Mouse (Mus musculus): ENCODE data around the gene 4930522H14Rik.

The 4930522H14Rik gene

GRCm38 (mm10) chr4:109531111-109531510 is at the start of gene 4930522H14Rik:
4930522H14Rik (minus strand) TSS chr4:109531297.
- no peak for DNase-seq

- DNase-seq: no peak
Observed at GRCm38 (mm10) chr4:109578356-109578755, 47.3 kb upstream of the 4930522H14Rik start.

- no peak for DNase-seq
Observed at GRCm38 (mm10) chr4:109576933-109577332, 45.8 kb upstream of the 4930522H14Rik start.

- no peak for DNase-seq
Observed at GRCm38 (mm10) chr4:109574845-109575244, 43.7 kb upstream of the 4930522H14Rik start.

- no peak for DNase-seq
Observed at GRCm38 (mm10) chr4:109574331-109574730, 43.2 kb upstream of the 4930522H14Rik start.

GRCm38 (mm10) chr4:109572632-109573031 is 41.5 kb upstream of the 4930522H14Rik start:
- no peak for DNase-seq

GRCm38 (mm10) chr4:109569421-109569820 is 38.3 kb upstream of the 4930522H14Rik start:
- DNase-seq: no peak

- DNase-seq: no peak
Observed at GRCm38 (mm10) chr4:109568959-109569358, 37.9 kb upstream of the 4930522H14Rik start.

GRCm38 (mm10) chr4:109564711-109565110 is 33.6 kb upstream of the 4930522H14Rik start:
- no peak for DNase-seq

GRCm38 (mm10) chr4:109550338-109551150 is 19.4 kb upstream of the 4930522H14Rik start:
- peak; percentile 15 for DNase-seq

- DNase-seq: no peak
Observed at GRCm38 (mm10) chr4:109547306-109547705, 16.2 kb upstream of the 4930522H14Rik start.

- DNase-seq: no peak
Observed at GRCm38 (mm10) chr4:109546538-109546937, 15.4 kb upstream of the 4930522H14Rik start.

- no peak for DNase-seq
Observed at GRCm38 (mm10) chr4:109530245-109530816, 766 bp downstream of the 4930522H14Rik start.

GRCm38 (mm10) chr4:109504885-109505284 is 26.2 kb downstream of the 4930522H14Rik start:
- peak; percentile 5 for DNase-seq

- no peak for DNase-seq
Observed at GRCm38 (mm10) chr4:109498476-109498875, 32.6 kb downstream of the 4930522H14Rik start.

GRCm38 (mm10) chr4:109493581-109493980 is 37.5 kb downstream of the 4930522H14Rik start:
- no peak for DNase-seq

- no peak for DNase-seq
Observed at GRCm38 (mm10) chr4:109488812-109489211, 42.3 kb downstream of the 4930522H14Rik start.

- no peak for DNase-seq
Observed at GRCm38 (mm10) chr4:109484621-109485020, 46.5 kb downstream of the 4930522H14Rik start, which contains the start of gene Rnf11. Rnf11 (minus strand) TSS chr4:109484728.

GRCm38 (mm10) chr4:109482701-109483100 is 48.4 kb downstream of the 4930522H14Rik start:
- DNase-seq: no peak

GRCm38 (mm10) chr4:109481424-109481823 is 49.7 kb downstream of the 4930522H14Rik start:
- DNase-seq: no peak

- DNase-seq: no peak
Observed at GRCm38 (mm10) chr4:109477454-109477853, 53.6 kb downstream of the 4930522H14Rik start.

- DNase-seq: peak; percentile 87
Observed at GRCm38 (mm10) chr4:109476554-109477014, 54.5 kb downstream of the 4930522H14Rik start.

- DNase-seq: peak; percentile 58
Observed at GRCm38 (mm10) chr4:109475577-109476553, 55.2 kb downstream of the 4930522H14Rik start.

All from right cerebral cortex, postnatal 4 days (tissue).